Mouse (Mus musculus): ENCODE measurements around the gene Nell1.

GRCm38 (mm10) chr7:50730951-50731350 lies 756.3 kb downstream of the Nell1 start:
- TF ChIP-seq CTCF (IDR thresholded peaks at IDR 0.05; ENCODE audit: low read depth): no peak
- TF ChIP-seq EP300 (IDR thresholded peaks at IDR 0.05; ENCODE audit: low read depth): no peak
